ENCODE assay signal across 8 mouse cellular contexts in the genomic region with DNA sequence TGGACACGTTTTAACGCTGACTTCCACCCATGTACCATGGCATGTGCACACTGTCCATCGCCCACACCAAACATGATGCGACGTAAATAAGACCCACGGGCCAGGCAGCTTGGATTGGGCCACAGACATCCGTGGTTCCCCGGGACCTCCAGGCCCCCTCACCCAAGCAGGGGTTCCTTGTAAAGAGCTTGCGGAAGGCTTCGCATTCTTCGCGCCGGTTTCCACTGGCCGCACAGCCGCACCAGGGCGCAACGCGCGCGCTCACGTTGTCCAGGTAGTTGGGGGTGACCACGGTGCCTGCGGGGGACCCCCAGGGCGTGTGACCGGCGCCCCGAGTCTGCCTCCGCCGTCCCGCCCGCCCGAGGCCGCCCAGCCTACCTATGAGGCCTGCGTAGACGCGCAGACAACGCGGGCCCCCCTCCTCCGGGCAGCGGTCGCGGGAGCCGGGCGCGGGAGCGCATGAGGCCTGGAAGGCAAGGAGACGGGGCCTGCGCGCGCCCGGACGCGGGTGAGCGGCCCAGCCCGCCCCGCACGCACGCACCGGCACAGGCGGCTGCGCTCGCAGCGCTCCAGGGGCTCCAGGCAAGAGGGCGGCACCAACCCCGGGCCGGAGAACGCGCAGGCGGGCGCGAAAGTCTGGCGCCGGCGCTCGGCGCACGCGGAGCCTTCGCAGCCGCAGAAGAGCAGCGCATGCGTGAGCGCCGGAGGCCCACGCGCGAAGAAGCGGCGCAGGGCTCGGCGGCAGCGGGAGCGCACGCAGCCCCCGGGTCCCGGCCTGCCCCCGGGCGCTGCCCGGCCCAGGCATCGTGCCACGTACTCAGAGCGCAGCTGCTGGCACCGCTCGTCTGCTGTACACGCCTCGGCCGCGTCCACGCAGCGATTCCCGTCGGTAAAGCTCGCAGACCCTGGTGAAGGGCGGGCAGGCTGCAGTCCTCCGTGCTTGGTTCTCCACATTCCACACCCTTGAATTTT. TPM values are rescaled to one million over a fixed set of nuclear protein-coding genes. Genes with fewer than 3 reads are reported as not detected.
A peak's percentile ranks its signal among the peaks of the same experiment; 100 is the strongest.
DNase-seq lines count a peak whose midpoint lies in the region; ATAC-seq lines count a peak whose summit lies in the region.

No protein-coding gene starts in this region.

- peak; percentile 43; the same call in 1 of the 2 replicates for ATAC-seq in lung, embryonic 15.5 days (ENCODE audit: borderline replicate concordance, extremely low read depth, low FRiP score, low TSS enrichment)
- ATAC-seq in heart, embryonic 11.5 days (replicated peaks; ENCODE audit: insufficient number of reproducible peaks, low FRiP score, low TSS enrichment), result no peak
- peak; percentile 19; the same call in 1 of the 2 replicates for ATAC-seq in stomach, embryonic 15.5 days (ENCODE audit: insufficient read depth, low FRiP score, low read depth)

- no peak for DNase-seq in lung, adult 18-20 months
- DNase-seq in cerebellum, postnatal 10 days, result peak; percentile 82 to 84
- DNase-seq in layer of hippocampus, adult 9-11 months, result peak; percentile 81
- peak; percentile 41 for DNase-seq in lung, postnatal 10 days
- no peak for DNase-seq in spleen, postnatal 14 days (ENCODE audit: low spot score in 2 of 2)

- no peak overlapping the region for H3K27ac ChIP-seq in lung, embryonic 15.5 days
- no peak overlapping the region for H3K27ac ChIP-seq in heart, embryonic 11.5 days (ENCODE audit: low read depth, low read length)
- no peak overlapping the region for H3K27ac ChIP-seq in stomach, embryonic 15.5 days

- peak overlapping the region; percentile 56 for H3K4me3 ChIP-seq in lung, embryonic 15.5 days
- peak overlapping the region; percentile 53 for H3K4me3 ChIP-seq in heart, embryonic 11.5 days (ENCODE audit: low read depth, low read length)
- peak overlapping the region; percentile 54 for H3K4me3 ChIP-seq in stomach, embryonic 15.5 days (replicated peaks)

- H3K4me1 ChIP-seq in lung, embryonic 15.5 days, result peaks cover 19% of the 10 kb centered on the region
- H3K4me1 ChIP-seq in heart, embryonic 11.5 days (ENCODE audit: control insufficient read depth, insufficient read depth, low read length), result peaks cover 16% of the 10 kb centered on the region
- H3K4me1 ChIP-seq in stomach, embryonic 15.5 days, result peaks cover 25% of the 10 kb centered on the region

- H3K4me2 ChIP-seq in lung, embryonic 15.5 days, result peak overlapping the region; percentile 98
- peak overlapping the region; percentile 94 for H3K4me2 ChIP-seq in heart, embryonic 11.5 days
- peak overlapping the region; percentile 94 for H3K4me2 ChIP-seq in stomach, embryonic 15.5 days

- peak overlapping the region; percentile 53 for H3K9ac ChIP-seq in lung, embryonic 15.5 days
- peak overlapping the region; percentile 71 for H3K9ac ChIP-seq in heart, embryonic 11.5 days (ENCODE audit: low read depth, low read length)
- H3K9ac ChIP-seq in stomach, embryonic 15.5 days, result peak overlapping the region; percentile 26

- no peaks in the 10 kb centered on the region for H3K9me3 ChIP-seq in lung, embryonic 15.5 days
- no peaks in the 10 kb centered on the region for H3K9me3 ChIP-seq in heart, embryonic 11.5 days (replicated peaks; ENCODE audit: control insufficient read depth, low read length)
- H3K9me3 ChIP-seq in stomach, embryonic 15.5 days, result no peaks in the 10 kb centered on the region

- WGBS in lung, embryonic 15.5 days, result 3% methylated on average over 104 of the region's 115 CpGs
- 3% methylated on average over 104 of the region's 115 CpGs for WGBS in heart, embryonic 11.5 days (ENCODE audit: insufficient replicate concordance)
- 3% methylated on average over 111 of the region's 115 CpGs for WGBS in stomach, embryonic 15.5 days

- H3K27me3 ChIP-seq in lung, embryonic 15.5 days, result peaks cover 47% of the 10 kb centered on the region
- H3K27me3 ChIP-seq in heart, embryonic 11.5 days (ENCODE audit: control insufficient read depth, insufficient read depth, low read length), result peaks cover 45% of the 10 kb centered on the region
- peaks cover 41% of the 10 kb centered on the region for H3K27me3 ChIP-seq in stomach, embryonic 15.5 days (replicated peaks)

- no peaks in the 10 kb centered on the region for H3K36me3 ChIP-seq in lung, embryonic 15.5 days
- H3K36me3 ChIP-seq in heart, embryonic 11.5 days (ENCODE audit: control insufficient read depth, insufficient read depth, low read length), result no peaks in the 10 kb centered on the region
- H3K36me3 ChIP-seq in stomach, embryonic 15.5 days, result no peaks in the 10 kb centered on the region

RNA-seq across cellular contexts. Expression of a gene that starts 1.7 kb away (rescaled TPM):
- polyA plus RNA-seq in lung, embryonic 15.5 days (2015; fragmentation: Nextera tagmentation; extraction: Ambion mirVana), result 12.5 and 12.9 TPM in 2 replicates
- 2.9 and 3.8 TPM in 2 replicates for polyA plus RNA-seq in heart, embryonic 11.5 days (2014; fragmentation: Nextera tagmentation; extraction: Ambion mirVana)
- 12.7 and 14.0 TPM in 2 replicates for polyA plus RNA-seq in stomach, embryonic 15.5 days (2015; fragmentation: Nextera tagmentation; extraction: Ambion mirVana)

RNA-seq across cellular contexts. Expression of a gene that starts 22.5 kb away (rescaled TPM):
- polyA plus RNA-seq in lung, embryonic 15.5 days (2015; fragmentation: Nextera tagmentation; extraction: Ambion mirVana), result 4.0 and 8.1 TPM in 2 replicates
- 4.1 and 5.7 TPM in 2 replicates for polyA plus RNA-seq in heart, embryonic 11.5 days (2014; fragmentation: Nextera tagmentation; extraction: Ambion mirVana)
- polyA plus RNA-seq in stomach, embryonic 15.5 days (2015; fragmentation: Nextera tagmentation; extraction: Ambion mirVana), result 7.4 and 8.0 TPM in 2 replicates

RNA-seq across cellular contexts. Expression of a gene that starts 45.4 kb away (rescaled TPM):
- polyA plus RNA-seq in lung, embryonic 15.5 days (2015; fragmentation: Nextera tagmentation; extraction: Ambion mirVana), result 0.44 and 0.47 TPM in 2 replicates
- 0.11 and 0.16 TPM in 2 replicates for polyA plus RNA-seq in heart, embryonic 11.5 days (2014; fragmentation: Nextera tagmentation; extraction: Ambion mirVana)
- polyA plus RNA-seq in stomach, embryonic 15.5 days (2015; fragmentation: Nextera tagmentation; extraction: Ambion mirVana), result 0.40 and 0.48 TPM in 2 replicates

Comparison
In these comparisons a context has a peak if more than half of its experiments do, and no peak if none do; other contexts are left out.
1. DNase-seq: peak in cerebellum, postnatal 10 days (2 of 2), layer of hippocampus, adult 9-11 months (single experiment) and lung, postnatal 10 days (single experiment); none in lung, adult 18-20 months (0 of 2) and spleen, postnatal 14 days (0 of 2).
2. Peak in every context shown above with its lines, with median percentiles within 50 percentile points of each other: H3K4me2 ChIP-seq, H3K4me3 ChIP-seq and H3K9ac ChIP-seq.